Mouse (Mus musculus) large intestine, adult 2 months (tissue): ENCODE measurements around the gene Gm5861. TPM values are rescaled to one million over a fixed set of nuclear protein-coding genes. Genes with fewer than 3 reads are reported as not detected.
"Not testable (repeated sequence)": the region's sequence is repeated elsewhere in the genome, so short reads cannot be mapped to it uniquely, and the experiment has no call there.

Source experiments
- DNase-seq: peaks from one replicate; pipeline ENCODE4 v3.0.0-alpha.2; 2012; ENCODE audit warnings: low read depth, low spot score
- WGBS: fragments of 180-500 bp; shearing (Covaris S2); methylation state at CpG from one replicate; pipeline ENCODE4 v1.1.7; 2018; 5-methylcytosine and 5-hydroxymethylcytosine counted together
- polyA plus RNA-seq: library from polyadenylated mRNA; depleted of rRNA; stranded (reverse); fragments of >200 nt; gene quantifications from 2 replicates; pipeline ENCODE4 v1.2.3, GENCODE M21; 2012; rRNA removed

Gm5861 gene
- polyA plus RNA-seq: 0.16 TPM in 1 of 2 replicates, not detected in the other

DNA sequence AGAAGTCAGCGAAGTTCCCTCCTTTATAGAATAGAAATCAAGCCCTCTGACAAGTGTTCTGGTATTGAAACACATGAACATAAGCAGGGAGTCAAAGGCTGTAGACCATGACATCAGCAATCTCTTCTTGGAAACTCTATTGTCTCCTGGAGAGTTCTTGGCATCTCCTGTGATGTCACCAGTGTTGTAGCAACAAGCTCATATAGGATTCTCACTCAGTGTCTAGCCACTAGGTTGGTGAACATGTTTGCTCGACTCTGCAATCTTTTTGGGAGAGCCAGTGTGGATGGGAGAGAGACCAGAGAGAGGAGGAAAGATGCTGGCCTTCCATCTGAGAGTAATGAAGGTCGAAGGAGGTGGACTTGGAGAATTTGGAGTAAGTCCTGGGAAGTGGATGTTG is at the start of gene Gm5861:
Gene Gm5861, plus strand, starts transcription at position 301 of the 400 bp plus-strand sequence.
- DNase-seq: not testable (repeated sequence)
- 16% methylated on average over 3 of the region's 3 CpGs for WGBS

DNA sequence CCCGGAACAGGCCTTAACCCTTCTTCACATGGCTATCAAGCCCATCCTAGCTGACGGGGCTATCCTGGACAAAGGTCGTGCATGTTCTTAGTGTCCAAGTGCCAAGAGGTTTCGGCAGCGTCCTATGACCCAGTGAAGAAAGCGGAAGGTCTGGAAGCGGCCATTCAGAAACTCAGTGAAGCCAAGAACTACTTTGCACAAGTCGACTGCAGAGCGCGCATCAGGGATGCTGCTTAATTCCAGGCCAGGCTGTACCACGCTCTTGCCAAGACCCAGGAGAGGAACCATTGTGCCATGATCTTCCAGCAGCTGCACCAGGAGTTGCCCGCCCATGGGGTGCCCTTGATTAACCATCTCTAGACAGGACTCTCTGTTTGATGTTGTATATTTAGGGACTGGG is 44.8 kb upstream of the Gm5861 start:
- 94% methylated on average over 12 of the region's 12 CpGs for whole genome bisulfite sequencing
- DNase-seq: not testable (repeated sequence)

Other genes starting within 250 kb of the Gm5861 start
- gene Gm8871, start 235.3 kb upstream of the Gm5861 start, polyA plus RNA-seq: 0.17 and 0.52 TPM in 2 replicates
- gene Gm8857, start 235.3 kb upstream of the Gm5861 start, polyA plus RNA-seq: not detected in 2 replicates
- 0.26 and 0.47 TPM in 2 replicates for gene Gm8879, start 55.4 kb upstream of the Gm5861 start, polyA plus RNA-seq
- gene Gm8890, start 73.0 kb downstream of the Gm5861 start, polyA plus RNA-seq: 0.89 and 1.1 TPM in 2 replicates
- gene Speer1, start 158.4 kb downstream of the Gm5861 start, polyA plus RNA-seq: 0.20 and 0.26 TPM in 2 replicates
- gene Gm8897, start 233.3 kb downstream of the Gm5861 start, polyA plus RNA-seq: not detected in 2 replicates